Mouse (Mus musculus) MEL (cell line): ENCODE results near the gene Heatr3. TPM values are rescaled to one million over a fixed set of nuclear protein-coding genes. Genes with fewer than 3 reads are reported as not detected.
"Not testable (repeated sequence)": the region's sequence is repeated elsewhere in the genome, so short reads cannot be mapped to it uniquely, and the experiment has no call there.

Source experiments
- DNase-seq: peaks from one replicate; pipeline ENCODE4 v3.0.0; 2011; ENCODE audit warnings: low read depth, low spot score
- H3K27ac ChIP-seq: 2 replicates; pipeline ENCODE4 v1.5.1; 2012; ENCODE audit warnings: low read depth, mild to moderate bottlenecking, control low read depth, low read length, moderate library complexity; ENCODE audit not compliant: control insufficient read depth
- H3K27me3 ChIP-seq, 2 experiments: fragments of 150-350 bp in 1 of 2; sonication (generic) in 1 of 2; 2 replicates each; pipeline ENCODE4 v1.6.1; 2012; ENCODE audit warnings: low read length in 2 of 2, mild to moderate bottlenecking in 2 of 2, improper control_type of control experiment in 1 of 2, moderate library complexity in 1 of 2; ENCODE audit not compliant: insufficient read depth in 2 of 2, control insufficient read depth in 1 of 2
- H3K36me3 ChIP-seq, 2 experiments: 2 replicates each; pipeline ENCODE4 v1.6.1; 2012 to 2014; ENCODE audit warnings: low read length in 2 of 2, improper control_type of control experiment in 1 of 2, inconsistent platforms in 1 of 2, mild to moderate bottlenecking in 1 of 2; ENCODE audit not compliant: insufficient read depth in 2 of 2, control insufficient read depth in 1 of 2
- H3K4me1 ChIP-seq, 2 experiments: fragments of 150-350 bp in 1 of 2; sonication (generic) in 1 of 2; 2 replicates each; pipeline ENCODE4 v1.6.1; 2012; ENCODE audit warnings: low read length in 2 of 2, improper control_type of control experiment in 1 of 2, mild to moderate bottlenecking in 1 of 2; ENCODE audit not compliant: insufficient read depth in 2 of 2, control insufficient read depth in 1 of 2
- H3K4me3 ChIP-seq, 2 experiments: fragments of 150-350 bp in 1 of 2; sonication (generic) in 1 of 2; 2 replicates each; pipeline ENCODE4 v1.5.1; 2012; ENCODE audit warnings: low read depth in 2 of 2, low read length in 2 of 2, mild to moderate bottlenecking in 2 of 2, moderate library complexity in 2 of 2, control low read depth in 1 of 2, improper control_type of control experiment in 1 of 2; ENCODE audit not compliant: control insufficient read depth in 1 of 2, insufficient read depth in 1 of 2
- H3K79me2 ChIP-seq: 2 replicates; pipeline ENCODE4 v1.6.1; 2012; ENCODE audit warnings: mild to moderate bottlenecking, low read length, moderate library complexity; ENCODE audit not compliant: control insufficient read depth, poor library complexity, insufficient read depth
- H3K9ac ChIP-seq: 2 replicates; pipeline ENCODE4 v1.6.1; 2012; ENCODE audit warnings: low read depth, mild to moderate bottlenecking, control low read depth, low read length, moderate library complexity; ENCODE audit not compliant: control insufficient read depth, poor library complexity, severe bottlenecking
- H3K9me3 ChIP-seq: fragments of 150-350 bp; sonication (generic); replicated peaks from 2 replicates; pipeline ENCODE4 v1.6.1; 2012; ENCODE audit warnings: mild to moderate bottlenecking, low read length, improper control_type of control experiment, moderate library complexity; ENCODE audit not compliant: insufficient read depth
- CHD2 ChIP-seq: IDR thresholded peaks from 2 replicates; pipeline ENCODE4 v1.6.1; 2011; ENCODE audit warnings: low read length, improper control_type of control experiment
- CTCF ChIP-seq, 3 experiments: IDR thresholded peaks in 2 of 3; conservative IDR thresholded peaks in 1 of 3; 2 replicates each; pipeline ENCODE4 v1.5.1; 2011 to 2012; ENCODE audit warnings: low read length in 3 of 3, low read depth in 2 of 3, mild to moderate bottlenecking in 2 of 3, improper control_type of control experiment in 1 of 3, inconsistent platforms in 1 of 3, mixed read lengths in 1 of 3, moderate library complexity in 1 of 3; ENCODE audit not compliant: control insufficient read depth in 1 of 3, insufficient read depth in 1 of 3, poor library complexity in 1 of 3, severe bottlenecking in 1 of 3
- ELF1 ChIP-seq: IDR thresholded peaks from 2 replicates; pipeline ENCODE4 v1.6.1; 2014; ENCODE audit warnings: low read depth, mild to moderate bottlenecking, inconsistent platforms, low read length, improper control_type of control experiment, moderate library complexity
- GATA1 ChIP-seq: IDR thresholded peaks from 2 replicates; pipeline ENCODE4 v1.6.1; 2011; ENCODE audit warnings: low read depth, low read length, improper control_type of control experiment
- MAFK ChIP-seq: IDR thresholded peaks from 2 replicates; pipeline ENCODE4 v1.6.1; 2011; ENCODE audit warnings: low read depth, mild to moderate bottlenecking, low read length, improper control_type of control experiment, borderline replicate concordance
- MXI1 ChIP-seq: IDR thresholded peaks from 2 replicates; pipeline ENCODE4 v1.6.1; 2011; ENCODE audit warnings: mild to moderate bottlenecking, low read depth, low read length, improper control_type of control experiment
- MYC ChIP-seq: IDR thresholded peaks from 2 replicates; pipeline ENCODE4 v1.6.1; 2011; ENCODE audit warnings: low read depth, mild to moderate bottlenecking, low read length, improper control_type of control experiment, moderate library complexity
- POLR2AphosphoS5 ChIP-seq: IDR thresholded peaks from 2 replicates; pipeline ENCODE4 v1.6.1; 2012; ENCODE audit warnings: low read depth, borderline replicate concordance, mild to moderate bottlenecking, inconsistent platforms, low read length, moderate library complexity, mixed read lengths
- SMC3 ChIP-seq: IDR thresholded peaks from 2 replicates; pipeline ENCODE4 v1.6.1; 2011; ENCODE audit warnings: low read depth, low read length, improper control_type of control experiment
- TBP ChIP-seq: IDR thresholded peaks from 2 replicates; pipeline ENCODE4 v1.8.0; 2011; ENCODE audit warnings: low read depth, low read length, improper control_type of control experiment
- TCF12 ChIP-seq: IDR thresholded peaks from 2 replicates; pipeline ENCODE4 v1.6.1; 2014; ENCODE audit warnings: low read depth, mild to moderate bottlenecking, inconsistent platforms, low read length, improper control_type of control experiment, moderate library complexity
- ZC3H11A ChIP-seq: IDR thresholded peaks from 2 replicates; pipeline ENCODE4 v1.6.1; 2012; ENCODE audit warnings: low read depth, mild to moderate bottlenecking, inconsistent platforms, low read length, improper control_type of control experiment
- ZKSCAN1 ChIP-seq: IDR thresholded peaks from 2 replicates; pipeline ENCODE4 v1.6.1; 2012; ENCODE audit warnings: low read depth, mild to moderate bottlenecking, inconsistent platforms, low read length, improper control_type of control experiment, moderate library complexity
- ZNF384 ChIP-seq: IDR thresholded peaks from 2 replicates; pipeline ENCODE4 v1.6.1; 2012; ENCODE audit warnings: low read depth, mild to moderate bottlenecking, inconsistent platforms, low read length, improper control_type of control experiment
- polyA plus RNA-seq, 2 experiments: library from polyadenylated mRNA; stranded (reverse) in 1 of 2; unstranded in 1 of 2; fragments of >175 nt in 1 of 2; fragments of >200 nt in 1 of 2; gene quantifications; 2 replicates each; pipeline versions ENCODE4 v1.2.1 to v1.2.4; 2012; ENCODE audit warnings: low replicate concordance in 2 of 2, low read depth in 1 of 2; ENCODE audit not compliant: insufficient read length in 2 of 2, insufficient read depth in 1 of 2, missing spikeins in 1 of 2
- total RNA-seq: library from RNA; depleted of rRNA; stranded (reverse); fragments of 300-350 nt; gene quantifications from 2 replicates; pipeline ENCODE4 v1.2.3, GENCODE M21; 2012

Heatr3 gene
- total and polyA plus RNA-seq, 3 experiments = 59.6 to 60.3 TPM; not detected in 1

GRCm38 (mm10) chr8:88207121-88207821 is 69.6 kb downstream of the Heatr3 start:
- H3K9ac ChIP-seq = no peak overlapping the region
- H3K27ac ChIP-seq = no peak overlapping the region
- TF ChIP-seq ZC3H11A (no peak), ZKSCAN1 (no peak), SMC3 (no peak), MXI1 (no peak), MYC (no peak), POLR2AphosphoS5 (no peak), MAFK (no peak), CHD2 (no peak), ELF1 (no peak), CTCF (IDR thresholded peaks at IDR 0.05 in 2 of 3, conservative IDR thresholded peaks at IDR 0.05 in 1 of 3; ENCODE audit: control insufficient read depth in 1 of 3, insufficient read depth in 1 of 3, low read depth in 2 of 3, low read length in 3 of 3, poor library complexity in 1 of 3, severe bottlenecking in 1 of 3) (no peak), TBP (no peak), TCF12 (no peak)
- H3K79me2 ChIP-seq = peaks cover 57% of the 10 kb centered on the region
- DNase-seq = no peak
- H3K4me1 ChIP-seq = peaks cover 5 to 9% of the 10 kb centered on the region in 2 experiments
- H3K27me3 ChIP-seq = no peaks in the 10 kb centered on the region
- H3K4me3 ChIP-seq = no peak overlapping the region
- no peaks in the 10 kb centered on the region for H3K9me3 ChIP-seq
- H3K36me3 ChIP-seq = peaks cover 5 to 9% of the 10 kb centered on the region in 2 experiments

GRCm38 (mm10) chr8:88209930-88210827 is 72.5 kb downstream of the Heatr3 start:
- H3K4me1 ChIP-seq, H3K9ac ChIP-seq, H3K4me3 ChIP-seq, H3K27ac ChIP-seq, H3K9me3 ChIP-seq, H3K27me3 ChIP-seq, H3K36me3 ChIP-seq: not testable (repeated sequence)
- peaks cover 50% of the 10 kb centered on the region for H3K79me2 ChIP-seq
- TF ChIP-seq TBP (peak; percentile 93), GATA1 (peak; percentile 31; the same call in 1 of the 2 replicates), ZNF384 (peak; percentile 70)
- DNase-seq = peak; percentile 59
